Mouse (Mus musculus) kidney, adult 2 months (tissue): ENCODE data around the gene Ppp4r3a.

Experiments used
- CTCF ChIP-seq: fragments of 200-500 bp; conservative IDR thresholded peaks from 2 replicates; pipeline ENCODE4 v1.5.1; 2011; ENCODE audit warnings: low read depth, mild to moderate bottlenecking, control low read depth, low read length, moderate library complexity, mixed read lengths; ENCODE audit not compliant: insufficient read depth, insufficient read length
- POLR2A ChIP-seq: fragments of 200-500 bp; IDR thresholded peaks from one replicate; pipeline ENCODE4 v1.6.1; 2011; ENCODE audit warnings: low read depth, low read length, control low read depth

- TF ChIP-seq POLR2A (no peak), CTCF (no peak)
These were observed 8.6 kb downstream of the Ppp4r3a start for GRCm38 (mm10) chr12:101074821-101075429.
